Mouse (Mus musculus) lung, adult 10 weeks (tissue): Measurements from ENCODE around the gene Mcpt8. TPM values are rescaled to one million over a fixed set of nuclear protein-coding genes. Genes with fewer than 3 reads are reported as not detected.

Source experiments
- polyA plus RNA-seq: library from polyadenylated mRNA; stranded (reverse); fragments of 350-450 nt; fragmentation: Illumina TruSeq; extraction: RNeasy Lipid Tissue Mini Kit (QIAGEN cat#74804); gene quantifications from one replicate; pipeline ENCODE4 v1.2.3, GENCODE M21; 2014; ENCODE audit warnings: low read depth, low replicate concordance; ENCODE audit not compliant: insufficient read depth

Mcpt8 gene
- 0.31 TPM for polyA plus RNA-seq

GRCm38 (mm10) chr14:56085167-56085566 is at the start of gene Mcpt8:
Mcpt8 (minus strand) TSS chr14:56085273.

GRCm38 (mm10) chr14:56132508-56132907 is 47.4 kb upstream of the Mcpt8 start, which contains the start of gene Gzmd:
Gzmd (minus strand) TSS chr14:56132608.

GRCm38 (mm10) chr14:56120525-56120924 is 35.5 kb upstream of the Mcpt8 start, which contains the start of gene Gzme:
Gzme (minus strand) TSS chr14:56120625.

GRCm38 (mm10) chr14:56102386-56102785 is 17.3 kb upstream of the Mcpt8 start, which contains the start of gene Ctsg:
Ctsg (minus strand) TSS chr14:56102574.

GRCm38 (mm10) chr14:56062213-56062612 is 22.9 kb downstream of the Mcpt8 start, which contains the start of gene Mcpt4:
Mcpt4 (minus strand) TSS chr14:56062313.

GRCm38 (mm10) chr14:56041792-56042191 is 43.3 kb downstream of the Mcpt8 start, which contains the start of gene Mcpt2:
Mcpt2 (plus strand) TSS chr14:56042041.

Other genes starting within 250 kb of the Mcpt8 start
- 2.9 TPM for gene Nynrin, start 231.3 kb downstream of the Mcpt8 start, polyA plus RNA-seq
- 0.04 TPM for gene Cbln3, start 200.9 kb downstream of the Mcpt8 start, polyA plus RNA-seq
- gene Khnyn, start 200.3 kb downstream of the Mcpt8 start, polyA plus RNA-seq = 10.6 TPM
- 34.3 TPM for gene Sdr39u1, start 185.0 kb downstream of the Mcpt8 start, polyA plus RNA-seq
- gene Cma1, start 140.6 kb downstream of the Mcpt8 start, polyA plus RNA-seq = 4.9 TPM
- not detected for gene Cma2, start 134.3 kb downstream of the Mcpt8 start, polyA plus RNA-seq
- not detected for gene Mcpt1, start 67.3 kb downstream of the Mcpt8 start, polyA plus RNA-seq
- gene Mcpt9, start 54.8 kb downstream of the Mcpt8 start, polyA plus RNA-seq = not detected
- gene Mcpt2, start 43.2 kb downstream of the Mcpt8 start, polyA plus RNA-seq = not detected
- 4.0 TPM for gene Mcpt4, start 23.0 kb downstream of the Mcpt8 start, polyA plus RNA-seq
- gene Ctsg, start 17.3 kb upstream of the Mcpt8 start, polyA plus RNA-seq = not detected
- gene Gzme, start 35.4 kb upstream of the Mcpt8 start, polyA plus RNA-seq = not detected
- not detected for gene Gzmd, start 47.3 kb upstream of the Mcpt8 start, polyA plus RNA-seq
- gene Gzmg, start 74.3 kb upstream of the Mcpt8 start, polyA plus RNA-seq = not detected
- not detected for gene Gzmn, start 89.3 kb upstream of the Mcpt8 start, polyA plus RNA-seq
- gene Gzmf, start 126.1 kb upstream of the Mcpt8 start, polyA plus RNA-seq = not detected
- not detected for gene Gzmc, start 149.4 kb upstream of the Mcpt8 start, polyA plus RNA-seq
- gene Gzmb, start 177.0 kb upstream of the Mcpt8 start, polyA plus RNA-seq = 4.9 TPM